Mouse (Mus musculus): Measurements from ENCODE around the gene Sema4d. TPM values are rescaled to one million over a fixed set of nuclear protein-coding genes. Genes with fewer than 3 reads are reported as not detected.

Gene Sema4d
- polyA plus RNA-seq, 1 experiment from 2014 or later = 20.3 TPM

GRCm38 (mm10) chr13:51731474-51731873 is 62.1 kb downstream of the Sema4d start:
- ATAC-seq (replicated peaks; ENCODE audit: low FRiP score) = no peak
- H3K4me3 ChIP-seq (replicated peaks) = no peak overlapping the region
- H3K4me1 ChIP-seq = peaks cover 31% of the 10 kb centered on the region
- no peak overlapping the region for H3K9ac ChIP-seq
- H3K27me3 ChIP-seq = no peaks in the 10 kb centered on the region
- no peak overlapping the region for H3K27ac ChIP-seq
- no peaks in the 10 kb centered on the region for H3K36me3 ChIP-seq
- 92% methylated on average over 7 of the region's 7 CpGs for WGBS
- H3K4me2 ChIP-seq = no peak overlapping the region
- H3K9me3 ChIP-seq (replicated peaks) = no peaks in the 10 kb centered on the region

GRCm38 (mm10) chr13:51729887-51730361 is 63.6 kb downstream of the Sema4d start:
- 1% methylated on average over 4 of the region's 4 CpGs for WGBS
- H3K27ac ChIP-seq = peak overlapping the region; percentile 79

GRCm38 (mm10) chr13:51727364-51727763 is 66.2 kb downstream of the Sema4d start:
- WGBS = 44% methylated on average over 6 of the region's 7 CpGs
- Histone ChIP-seq H3K36me3 (no peaks in the 10 kb centered on the region), H3K27ac (no peak overlapping the region), H3K4me2 (no peak overlapping the region), H3K9me3 (replicated peaks) (no peaks in the 10 kb centered on the region), H3K27me3 (no peaks in the 10 kb centered on the region), H3K9ac (no peak overlapping the region), H3K4me1 (peaks cover 33% of the 10 kb centered on the region), H3K4me3 (replicated peaks) (no peak overlapping the region)
- ATAC-seq (replicated peaks; ENCODE audit: low FRiP score) = 0 out of 2 replicates have a peak, but pooled peaks have one; percentile 27

More at GRCm38 (mm10) chr13:51729887-51730361, 63.6 kb downstream of the Sema4d start:
- no peaks in the 10 kb centered on the region for H3K36me3 ChIP-seq
- H3K4me1 ChIP-seq = peaks cover 33% of the 10 kb centered on the region
- H3K27me3 ChIP-seq = no peaks in the 10 kb centered on the region
- no peaks in the 10 kb centered on the region for H3K9me3 ChIP-seq (replicated peaks)
- peak; percentile 69 for ATAC-seq (replicated peaks; ENCODE audit: low FRiP score)
- H3K4me2 ChIP-seq = no peak overlapping the region
- no peak overlapping the region for H3K9ac ChIP-seq
- no peak overlapping the region for H3K4me3 ChIP-seq (replicated peaks)

- Histone ChIP-seq H3K4me2 (no peak overlapping the region), H3K9me3 (replicated peaks) (no peaks in the 10 kb centered on the region), H3K27ac (no peak overlapping the region), H3K4me1 (peaks cover 29% of the 10 kb centered on the region), H3K27me3 (no peaks in the 10 kb centered on the region), H3K4me3 (replicated peaks) (no peak overlapping the region), H3K9ac (no peak overlapping the region), H3K36me3 (no peaks in the 10 kb centered on the region)
- WGBS = 57% methylated on average over 8 of the region's 8 CpGs
- no peak for ATAC-seq (replicated peaks; ENCODE audit: low FRiP score)
These were observed 67.5 kb downstream of the Sema4d start for GRCm38 (mm10) chr13:51725926-51726574.

GRCm38 (mm10) chr13:51725446-51725845 is 68.1 kb downstream of the Sema4d start:
- no peak overlapping the region for H3K4me3 ChIP-seq (replicated peaks)
- H3K9me3 ChIP-seq (replicated peaks) = no peaks in the 10 kb centered on the region
- H3K27me3 ChIP-seq = no peaks in the 10 kb centered on the region
- peaks cover 26% of the 10 kb centered on the region for H3K4me1 ChIP-seq
- 84% methylated on average over 7 of the region's 7 CpGs for WGBS
- peaks cover 1% of the 10 kb centered on the region; the same call in 1 of the 2 replicates for H3K36me3 ChIP-seq
- no peak overlapping the region for H3K4me2 ChIP-seq
- no peak overlapping the region for H3K9ac ChIP-seq
- no peak overlapping the region for H3K27ac ChIP-seq
- ATAC-seq (replicated peaks; ENCODE audit: low FRiP score) = no peak

GRCm38 (mm10) chr13:51724566-51724965 is 69.0 kb downstream of the Sema4d start:
- H3K4me3 ChIP-seq (replicated peaks) = no peak overlapping the region
- no peaks in the 10 kb centered on the region for H3K27me3 ChIP-seq
- H3K9ac ChIP-seq = no peak overlapping the region
- H3K4me1 ChIP-seq = peaks cover 17% of the 10 kb centered on the region
- ATAC-seq (replicated peaks; ENCODE audit: low FRiP score) = no peak
- no peak overlapping the region for H3K27ac ChIP-seq
- H3K36me3 ChIP-seq = peaks cover 5% of the 10 kb centered on the region; the same call in 1 of the 2 replicates
- WGBS = 80% methylated on average over 6 of the region's 6 CpGs
- no peaks in the 10 kb centered on the region for H3K9me3 ChIP-seq (replicated peaks)
- no peak overlapping the region for H3K4me2 ChIP-seq

- Histone ChIP-seq H3K9me3 (replicated peaks) (no peaks in the 10 kb centered on the region), H3K27me3 (no peaks in the 10 kb centered on the region), H3K4me3 (replicated peaks) (no peak overlapping the region), H3K4me1 (peaks cover 9% of the 10 kb centered on the region), H3K36me3 (peaks cover 16% of the 10 kb centered on the region), H3K4me2 (no peak overlapping the region), H3K9ac (no peak overlapping the region), H3K27ac (no peak overlapping the region)
- no peak for ATAC-seq (replicated peaks; ENCODE audit: low FRiP score)
- WGBS = 72% methylated on average over 5 of the region's 5 CpGs
These were observed 70.4 kb downstream of the Sema4d start for GRCm38 (mm10) chr13:51723114-51723513.

GRCm38 (mm10) chr13:51720556-51720955 is 73.0 kb downstream of the Sema4d start:
- no peak overlapping the region for H3K9ac ChIP-seq
- no peak overlapping the region for H3K4me2 ChIP-seq
- H3K27ac ChIP-seq = no peak overlapping the region
- no peak overlapping the region for H3K4me3 ChIP-seq (replicated peaks)
- peaks cover 20% of the 10 kb centered on the region for H3K36me3 ChIP-seq
- ATAC-seq (replicated peaks; ENCODE audit: low FRiP score) = no peak
- WGBS = 86% methylated on average over 4 of the region's 4 CpGs
- H3K4me1 ChIP-seq = 0 out of 2 replicates have a peak, but pooled peaks cover 1% of the 10 kb centered on the region
- no peaks in the 10 kb centered on the region for H3K9me3 ChIP-seq (replicated peaks)
- no peaks in the 10 kb centered on the region for H3K27me3 ChIP-seq

GRCm38 (mm10) chr13:51719256-51719655 is 74.3 kb downstream of the Sema4d start:
- 82% methylated on average over 3 of the region's 3 CpGs for WGBS
- Histone ChIP-seq H3K27me3 (no peaks in the 10 kb centered on the region), H3K27ac (no peak overlapping the region), H3K36me3 (peaks cover 27% of the 10 kb centered on the region), H3K4me3 (replicated peaks) (no peak overlapping the region), H3K9ac (no peak overlapping the region), H3K4me2 (no peak overlapping the region), H3K9me3 (replicated peaks) (no peaks in the 10 kb centered on the region), H3K4me1 (no peaks in the 10 kb centered on the region)
- ATAC-seq (replicated peaks; ENCODE audit: low FRiP score) = no peak

GRCm38 (mm10) chr13:51716350-51717263 is 76.9 kb downstream of the Sema4d start:
- no peaks in the 10 kb centered on the region for H3K9me3 ChIP-seq (replicated peaks)
- H3K27ac ChIP-seq = no peak overlapping the region
- no peaks in the 10 kb centered on the region for H3K4me1 ChIP-seq
- 55% methylated on average over 8 of the region's 8 CpGs for WGBS
- no peak overlapping the region for H3K9ac ChIP-seq
- no peak overlapping the region for H3K4me3 ChIP-seq (replicated peaks)
- peaks cover 45% of the 10 kb centered on the region for H3K36me3 ChIP-seq
- 0 out of 2 replicates have a peak, but pooled peaks have one; percentile 18 for ATAC-seq (replicated peaks; ENCODE audit: low FRiP score)
- no peak overlapping the region for H3K4me2 ChIP-seq
- H3K27me3 ChIP-seq = no peaks in the 10 kb centered on the region

- no peaks in the 10 kb centered on the region for H3K9me3 ChIP-seq (replicated peaks)
- 0 out of 2 replicates have a peak, but pooled peaks cover 2% of the 10 kb centered on the region for H3K27me3 ChIP-seq
- no peak for ATAC-seq (replicated peaks; ENCODE audit: low FRiP score)
- no peak overlapping the region for H3K9ac ChIP-seq
- H3K4me2 ChIP-seq = no peak overlapping the region
- WGBS = 93% methylated on average over 8 of the region's 8 CpGs
- H3K27ac ChIP-seq = no peak overlapping the region
- no peak overlapping the region for H3K4me3 ChIP-seq (replicated peaks)
- H3K36me3 ChIP-seq = peaks cover 45% of the 10 kb centered on the region
- no peaks in the 10 kb centered on the region; the same call in 1 of the 2 replicates for H3K4me1 ChIP-seq
These were observed 81.5 kb downstream of the Sema4d start for GRCm38 (mm10) chr13:51712022-51712421.

- Histone ChIP-seq H3K4me1 (peaks cover 12% of the 10 kb centered on the region), H3K36me3 (peaks cover 45% of the 10 kb centered on the region), H3K9me3 (replicated peaks) (no peaks in the 10 kb centered on the region), H3K9ac (no peak overlapping the region), H3K27me3 (0 out of 2 replicates have a peak, but pooled peaks cover 2% of the 10 kb centered on the region), H3K4me2 (no peak overlapping the region), H3K27ac (no peak overlapping the region), H3K4me3 (replicated peaks) (no peak overlapping the region)
- 72% methylated on average over 7 of the region's 7 CpGs for WGBS
- ATAC-seq (replicated peaks; ENCODE audit: low FRiP score) = no peak
These were observed 82.8 kb downstream of the Sema4d start for GRCm38 (mm10) chr13:51710738-51711137.
